Mouse (Mus musculus) hematopoietic stem cell, adult 5-6 weeks (primary cell): ENCODE measurements around the gene Cby1. TPM values are rescaled to one million over a fixed set of nuclear protein-coding genes. Genes with fewer than 3 reads are reported as not detected.
A peak's percentile ranks its signal among the peaks of the same experiment; 100 is the strongest.

Experiments
- ATAC-seq, 2 experiments: fragments of 125-278 bp in 1 of 2; replicated peaks in 1 of 2; 2 replicates each; pipeline ENCODE4 v1.8.0; 2016 to 2017; ENCODE audit warnings: inconsistent platforms in 2 of 2, mild to moderate bottlenecking in 2 of 2, moderate number of reproducible peaks in 2 of 2, low read depth in 1 of 2, moderate TSS enrichment in 1 of 2; ENCODE audit not compliant: low FRiP score in 2 of 2, poor library complexity in 2 of 2, severe bottlenecking in 2 of 2, insufficient read depth in 1 of 2, low TSS enrichment in 1 of 2
- total RNA-seq: library from RNA; stranded (forward); fragments of 172-1452, 232-1000 nt; gene quantifications from 2 replicates; pipeline ENCODE4 v1.2.3, GENCODE M21; 2017

Cby1 gene
- total RNA-seq, 1 experiment from 2014 or later: 75.0 TPM

DNA sequence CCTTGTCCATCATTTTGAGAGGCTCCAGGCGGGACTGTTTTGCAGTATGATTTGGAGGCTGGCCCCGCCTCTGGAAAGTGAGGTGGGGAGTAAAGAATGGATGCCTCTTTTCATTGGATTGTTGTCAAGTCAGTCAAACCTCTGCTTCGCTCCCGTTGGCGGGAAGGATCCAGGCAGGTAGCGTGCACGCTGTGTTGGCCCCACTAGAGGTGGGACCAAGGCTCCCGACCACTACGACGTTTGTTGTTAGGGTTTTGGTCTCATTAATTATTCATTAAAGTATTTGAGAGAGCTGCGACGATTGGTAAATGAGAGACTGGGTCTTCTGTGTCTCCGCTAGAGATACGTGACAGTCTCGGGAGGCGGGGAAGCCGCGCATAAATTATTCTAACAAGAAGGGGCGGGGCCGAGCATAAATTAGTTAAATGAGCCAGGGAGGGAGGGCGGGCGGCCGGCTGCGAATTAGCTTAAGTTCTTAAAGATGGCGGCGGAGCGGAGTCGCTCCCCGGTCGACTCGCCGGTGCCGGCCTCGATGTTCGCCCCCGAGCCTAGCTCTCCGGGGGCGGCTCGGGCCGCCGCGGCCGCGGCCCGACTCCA lies 31.5 kb downstream of the Cby1 start, which contains the start of gene Gtpbp1:
Gtpbp1 (plus strand) TSS at position 420 of the 597 bp plus-strand sequence.
- ATAC-seq: peak; percentile 80 to 85

DNA sequence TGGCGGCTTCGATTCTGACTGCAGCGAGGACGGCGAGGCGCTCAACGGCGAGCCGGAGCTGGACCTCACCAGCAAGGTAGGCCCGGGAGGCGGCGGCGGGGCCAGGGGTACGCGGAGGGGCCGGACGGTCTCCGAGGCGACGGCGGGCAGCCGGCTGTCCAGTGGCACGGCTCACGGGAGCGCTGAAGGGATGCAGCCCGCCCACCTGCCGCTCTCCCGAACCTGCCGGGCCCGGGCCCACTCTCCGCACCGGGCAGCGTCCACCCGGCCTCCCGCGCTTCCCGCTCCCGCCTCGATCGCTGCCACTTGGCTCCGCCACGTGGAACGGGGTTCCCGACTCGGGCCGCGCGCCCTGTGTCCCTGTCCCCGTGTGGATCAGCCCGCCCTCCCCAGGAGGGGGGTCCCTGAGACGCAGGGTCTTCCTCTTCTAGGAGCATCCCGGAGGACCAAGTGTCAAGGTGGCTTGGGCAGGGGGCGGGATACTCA lies 32.1 kb downstream of the Cby1 start:
- ATAC-seq: no peak

DNA sequence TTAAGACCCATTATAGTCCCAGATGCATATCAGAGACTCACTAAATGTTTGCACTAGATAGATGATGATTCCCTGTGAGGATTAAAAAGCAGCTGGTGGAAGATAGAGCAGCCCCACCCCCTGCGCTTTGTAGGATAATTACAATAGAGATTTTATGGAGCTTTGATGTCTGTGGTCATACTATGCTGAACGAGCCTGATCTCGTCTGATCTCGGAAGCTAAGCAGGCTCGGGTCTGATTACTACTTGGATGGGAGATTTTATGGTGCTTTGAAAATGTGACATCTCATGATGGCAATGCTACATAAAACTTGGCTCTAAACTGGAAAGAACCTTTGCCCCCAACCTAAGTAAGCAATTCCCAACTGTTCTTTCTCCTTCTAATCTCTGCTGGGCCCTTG lies 33.3 kb downstream of the Cby1 start:
- no peak for ATAC-seq

DNA sequence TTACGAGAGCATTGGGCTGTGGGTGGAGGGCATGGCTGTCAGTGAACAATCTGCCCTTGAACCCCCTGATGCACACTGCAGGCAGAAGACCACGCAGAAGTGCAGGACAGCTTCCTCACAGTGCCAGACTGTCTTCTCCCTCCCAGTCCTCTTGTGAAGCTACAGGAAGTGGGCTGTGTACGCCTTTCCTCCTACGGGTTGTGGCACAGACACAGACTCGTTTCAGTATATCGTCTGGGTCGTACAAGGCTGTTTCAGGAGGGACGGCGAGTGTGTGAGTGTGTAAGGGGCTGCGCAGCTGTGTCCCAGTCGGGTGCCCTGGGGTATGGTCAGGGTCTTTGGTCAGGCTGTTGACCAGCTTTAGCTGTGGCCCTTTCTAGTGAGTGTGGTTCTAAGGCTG lies 34.7 kb downstream of the Cby1 start:
- peak in 1 of 2 experiments; percentile 8; a peak in 1 of 4 replicates for ATAC-seq

DNA sequence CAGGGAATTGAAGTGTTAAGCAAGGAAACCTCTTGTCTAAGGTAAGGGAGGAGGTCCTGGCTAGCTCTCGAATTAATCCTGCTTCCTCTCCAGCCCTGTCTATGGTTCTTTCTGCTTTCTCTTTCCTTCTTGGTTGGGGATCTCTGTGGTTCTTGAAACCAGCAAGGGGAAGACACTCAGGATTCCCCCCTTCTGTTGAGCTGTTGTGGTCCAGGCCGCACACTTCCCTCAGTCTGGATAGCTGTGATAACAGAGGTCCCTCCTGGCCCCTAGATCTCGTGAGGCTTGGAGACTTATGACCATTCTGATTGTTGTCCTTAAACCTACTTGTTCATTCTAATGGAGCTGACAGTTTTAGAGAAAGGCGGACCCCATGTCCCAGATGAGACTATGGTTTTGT lies 35.5 kb downstream of the Cby1 start:
- peak; percentile 33 to 38; a peak in 3 of 4 replicates for ATAC-seq

DNA sequence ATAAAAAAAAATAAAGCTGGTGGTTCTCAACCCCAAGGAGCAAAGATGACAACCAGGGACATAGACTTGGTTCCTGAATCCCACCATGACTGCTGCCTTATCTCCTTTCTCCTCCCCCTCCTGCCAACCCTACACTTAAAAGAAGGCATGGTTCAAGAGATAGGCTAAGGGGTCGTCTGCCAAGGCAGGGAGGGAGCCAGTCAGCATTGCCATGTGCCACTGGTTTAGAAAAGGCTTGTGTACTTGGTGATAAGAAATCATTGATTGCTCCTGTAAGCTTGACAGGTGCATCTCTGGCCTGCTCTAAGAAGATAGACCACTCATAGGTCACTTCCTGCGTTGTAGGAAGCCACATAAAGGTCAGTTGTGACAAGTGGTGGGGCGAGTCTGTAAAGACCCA lies 36.5 kb downstream of the Cby1 start:
- no peak for ATAC-seq

DNA sequence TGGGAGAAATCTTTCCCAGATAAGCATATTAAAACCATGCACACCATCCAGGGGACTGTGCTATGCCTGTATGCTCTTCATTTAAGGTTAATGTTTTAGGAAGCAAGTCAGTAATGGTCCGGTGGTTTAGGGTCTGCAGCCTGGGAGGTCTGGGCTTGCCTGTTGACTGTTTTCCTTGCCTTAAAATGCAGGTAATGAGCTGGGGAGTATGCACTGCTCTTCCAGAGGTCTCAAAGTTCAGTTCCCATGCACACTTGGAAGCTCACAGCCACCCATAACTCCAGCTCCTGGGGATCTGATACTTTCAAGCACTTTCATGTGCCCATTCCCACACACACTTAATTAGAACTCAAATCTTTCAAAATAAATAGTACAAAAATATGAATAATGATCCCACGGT lies 37.5 kb downstream of the Cby1 start:
- ATAC-seq: no peak

DNA sequence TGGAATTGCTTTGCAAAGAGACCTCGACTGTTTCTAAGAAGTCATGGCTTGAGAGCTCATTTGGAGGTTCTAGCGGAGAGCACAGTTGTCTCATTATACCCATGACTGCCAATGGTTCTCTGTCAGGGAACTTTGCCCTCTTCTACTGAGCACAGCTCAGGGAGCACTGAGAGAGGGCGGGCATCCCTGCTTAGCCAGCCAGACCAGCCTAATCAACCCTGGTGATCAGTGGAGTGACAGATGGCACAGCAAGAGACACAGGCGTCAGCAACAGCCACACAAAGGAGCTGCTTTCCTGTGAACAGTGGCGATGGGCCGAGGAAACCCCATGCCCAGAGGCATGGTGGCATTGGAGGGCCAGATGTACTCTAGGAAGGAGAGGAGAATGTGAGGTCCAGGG lies 38.0 kb downstream of the Cby1 start:
- ATAC-seq: no peak

DNA sequence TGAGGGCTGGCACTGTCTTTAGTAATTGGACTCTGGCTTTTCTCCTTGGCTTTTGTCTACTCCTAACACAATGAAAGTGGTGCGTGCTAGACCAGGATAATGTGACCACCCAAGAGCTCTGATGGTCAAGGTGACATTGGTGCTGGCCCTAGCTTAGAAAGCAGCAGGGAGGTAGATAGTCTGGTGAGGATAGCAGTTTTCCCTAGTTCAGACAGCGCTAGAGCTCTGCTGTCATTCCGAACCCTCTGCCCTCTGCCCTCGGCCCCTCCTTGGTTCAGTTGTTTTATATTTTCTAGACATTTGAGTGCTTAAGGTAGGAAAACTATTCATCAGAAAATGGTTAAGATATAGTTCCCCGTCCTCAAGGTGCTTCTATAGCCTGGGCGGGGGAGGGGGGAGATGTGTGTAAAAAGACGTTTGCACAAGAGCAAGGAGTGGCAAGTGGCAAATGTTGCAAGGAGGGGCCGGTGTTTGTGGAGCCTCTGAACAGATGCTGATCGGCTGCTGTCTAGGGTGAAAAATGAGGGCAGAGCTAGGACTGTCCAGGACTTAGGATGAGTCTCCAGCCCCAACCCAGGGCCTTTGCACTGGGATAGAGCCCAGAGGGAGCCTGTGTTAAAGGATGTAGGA lies 38.7 kb downstream of the Cby1 start:
- ATAC-seq: no peak; a peak in 1 of 4 replicates

DNA sequence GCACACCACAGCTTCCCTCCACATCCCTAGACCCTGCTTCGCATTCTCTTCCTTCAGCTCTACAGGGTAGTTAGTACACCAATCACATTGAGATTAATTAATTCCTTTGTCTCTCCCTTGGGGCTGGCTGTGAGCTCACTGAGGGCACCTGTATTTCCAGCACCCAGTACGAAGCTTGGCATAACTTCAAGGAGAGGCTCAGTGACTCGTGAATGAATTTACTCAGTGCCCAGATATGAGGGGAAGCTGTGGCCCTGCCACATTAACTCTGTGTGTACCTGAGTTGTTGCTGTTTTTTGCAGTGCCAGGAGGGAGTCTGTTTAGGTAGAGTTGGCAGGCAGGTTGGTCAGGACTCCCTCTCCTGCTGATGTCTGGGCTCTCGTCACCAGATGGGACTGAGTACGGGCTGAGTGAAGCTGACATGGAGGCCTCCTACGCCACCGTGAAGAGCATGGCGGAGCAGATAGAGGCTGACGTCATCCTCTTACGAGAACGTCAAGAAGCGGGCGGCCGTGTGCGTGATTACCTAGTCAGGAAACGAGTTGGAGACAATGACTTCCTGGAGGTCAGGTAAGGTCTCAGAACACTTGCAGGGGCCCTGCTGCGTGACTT lies 47.7 kb downstream of the Cby1 start:
- no peak for ATAC-seq

DNA sequence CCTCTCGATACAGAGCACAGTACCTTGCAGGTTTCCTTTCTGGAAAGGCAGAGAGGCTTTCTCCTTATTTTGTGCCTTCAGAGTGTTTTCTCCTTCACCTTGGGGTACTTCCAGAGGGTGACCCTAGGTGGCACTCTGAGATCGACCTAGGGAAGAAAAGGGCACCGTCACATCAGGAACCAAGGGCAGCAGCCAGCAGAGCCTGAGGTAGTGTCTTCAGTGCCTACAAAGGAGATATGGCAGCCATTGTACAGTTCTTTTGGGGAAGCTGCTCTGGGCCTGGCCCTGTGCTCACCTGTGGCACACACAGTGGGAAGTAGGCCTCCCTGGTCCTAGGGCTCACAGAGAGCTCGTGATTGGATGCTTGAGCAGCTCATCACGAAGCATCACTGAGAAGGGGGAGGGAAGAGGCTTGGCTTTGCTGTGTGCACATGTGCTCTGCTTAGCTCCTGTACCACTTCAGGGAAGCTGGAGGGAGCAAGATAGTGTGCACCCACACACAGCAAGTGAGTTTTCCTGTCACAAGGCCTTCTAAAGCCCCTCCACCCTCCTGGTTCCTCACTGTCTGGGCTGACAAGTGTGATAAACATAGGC lies 49.3 kb downstream of the Cby1 start:
- peak in 1 of 2 experiments; percentile 36; a peak in 1 of 4 replicates for ATAC-seq

DNA sequence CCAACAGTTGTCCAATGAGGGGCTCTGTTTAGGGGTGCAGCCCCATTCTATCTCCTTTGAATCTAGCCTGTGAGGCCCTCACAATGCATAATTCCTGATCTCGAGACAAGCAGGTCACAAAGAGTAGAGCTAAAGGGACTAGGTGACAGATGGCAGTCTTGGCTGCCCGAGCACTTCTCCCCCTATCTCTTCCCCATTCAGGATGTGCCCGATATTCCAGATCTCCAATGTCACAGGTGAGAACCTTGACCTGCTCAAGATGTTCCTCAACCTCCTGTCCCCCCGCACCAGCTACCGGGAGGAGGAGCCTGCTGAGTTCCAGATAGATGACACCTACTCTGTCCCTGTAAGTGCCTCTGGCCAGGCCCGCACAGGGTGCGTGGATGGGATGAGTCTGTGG lies 56.6 kb downstream of the Cby1 start:
- no peak for ATAC-seq

DNA sequence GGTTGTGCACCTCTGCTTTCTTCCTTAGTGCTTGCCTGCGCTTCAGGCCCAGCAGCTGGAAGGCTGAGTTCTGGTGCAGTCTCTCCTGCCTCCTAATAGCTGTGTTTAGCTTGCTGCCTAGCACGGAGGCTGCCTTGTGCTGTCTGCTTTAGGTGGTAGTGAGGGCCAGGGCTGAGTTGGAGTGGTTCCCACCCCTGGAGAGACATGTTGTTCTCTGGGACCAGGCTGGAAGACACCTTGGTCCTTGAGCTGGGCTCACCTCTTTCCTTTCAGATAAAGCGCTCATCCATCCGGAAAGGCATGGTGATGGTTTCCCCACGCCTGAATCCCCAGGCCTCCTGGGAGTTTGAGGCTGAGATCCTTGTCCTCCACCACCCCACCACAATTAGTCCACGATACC lies 57.7 kb downstream of the Cby1 start:
- no peak for ATAC-seq

Other genes starting within 250 kb of the Cby1 start
- gene Csnk1e, start 203.6 kb upstream of the Cby1 start, total RNA-seq: 55.3 and 55.5 TPM in 2 replicates
- not detected in 2 replicates for gene Kcnj4, start 154.0 kb upstream of the Cby1 start, total RNA-seq
- gene Kdelr3, start 142.8 kb upstream of the Cby1 start, total RNA-seq: not detected in 2 replicates
- 243 and 272 TPM in 2 replicates for gene Ddx17, start 112.5 kb upstream of the Cby1 start, total RNA-seq
- gene Dmc1, start 54.1 kb upstream of the Cby1 start, total RNA-seq: 2.4 and 2.8 TPM in 2 replicates
- 0.44 and 1.7 TPM in 2 replicates for gene Fam227a, start 243 bp upstream of the Cby1 start, total RNA-seq
- 52.1 and 75.9 TPM in 2 replicates for gene Tomm22, start 11.7 kb downstream of the Cby1 start, total RNA-seq
- gene Josd1, start 28.7 kb downstream of the Cby1 start, total RNA-seq: 33.6 and 35.1 TPM in 2 replicates
- gene Gtpbp1, start 31.6 kb downstream of the Cby1 start, total RNA-seq: 56.9 and 71.1 TPM in 2 replicates
- 110 and 149 TPM in 2 replicates for gene Sun2, start 83.3 kb downstream of the Cby1 start, total RNA-seq
- 8.3 and 18.0 TPM in 2 replicates for gene Dnal4, start 118.7 kb downstream of the Cby1 start, total RNA-seq
- 0.30 and 1.7 TPM in 2 replicates for gene Nptxr, start 145.6 kb downstream of the Cby1 start, total RNA-seq
- gene Npcd, start 175.0 kb downstream of the Cby1 start, total RNA-seq: not detected in 2 replicates
- 34.1 and 34.2 TPM in 2 replicates for gene Cbx6, start 175.5 kb downstream of the Cby1 start, total RNA-seq
- 189 and 226 TPM in 2 replicates for gene Apobec3, start 232.5 kb downstream of the Cby1 start, total RNA-seq